Mouse (Mus musculus): ENCODE measurements around the gene Ppard.

DNA sequence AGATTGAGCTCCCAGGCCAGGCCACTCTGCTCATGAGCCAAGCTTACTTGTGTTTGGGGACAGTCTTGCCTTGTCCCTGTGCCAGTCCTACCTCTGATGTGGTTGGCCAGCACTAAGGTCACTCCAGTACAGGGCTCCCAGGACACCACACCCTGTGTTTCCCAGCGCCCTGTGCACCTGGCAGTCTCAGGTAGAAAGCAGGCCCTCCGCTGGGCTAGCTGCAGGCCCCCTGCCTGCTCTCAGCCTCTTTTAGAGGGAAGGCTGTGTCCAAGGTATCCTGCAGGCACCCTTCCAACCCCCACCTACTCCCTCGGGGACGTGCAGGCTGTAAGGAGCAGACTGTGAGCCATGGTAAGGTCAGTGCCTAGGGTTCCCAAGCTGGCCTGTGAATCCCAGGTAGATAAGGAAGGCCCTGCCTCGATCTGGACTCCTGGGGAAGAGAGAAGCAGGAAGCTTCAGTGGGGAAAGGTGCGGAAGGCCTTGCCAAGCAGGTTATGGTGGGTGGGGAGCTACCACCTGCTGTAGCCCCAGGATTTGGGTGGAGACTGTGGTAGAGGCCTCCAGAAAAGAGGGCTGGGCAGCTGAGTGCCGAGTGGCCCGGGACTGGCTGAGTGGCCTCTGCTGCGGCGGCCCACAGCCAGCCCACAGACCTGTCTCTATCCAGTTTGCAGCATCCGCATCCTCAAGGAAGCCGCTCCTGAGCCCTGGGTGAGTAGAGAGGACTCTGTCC lies 39.2 kb downstream of the Ppard start:
- TF ChIP-seq CTCF (conservative IDR thresholded peaks at IDR 0.05; ENCODE audit: insufficient read depth, insufficient read length, low read depth, low read length) (no peak), POLR2A (IDR thresholded peaks at IDR 0.05; ENCODE audit: low read depth, low read length) (no peak)

All from kidney, adult 2 months (tissue).